Mouse (Mus musculus): Measurements from ENCODE around the gene Ptprt. TPM values are rescaled to one million over a fixed set of nuclear protein-coding genes. Genes with fewer than 3 reads are reported as not detected.

Gene Ptprt
- polyA plus RNA-seq, 1 experiment from 2014 or later: 3.3 TPM

GRCm38 (mm10) chr2:162654416-162654815 is 6.5 kb downstream of the Ptprt start:
- no peak overlapping the region for H3K4me2 ChIP-seq (replicated peaks)
- no peaks in the 10 kb centered on the region for H3K9me3 ChIP-seq
- H3K36me3 ChIP-seq: no peaks in the 10 kb centered on the region
- H3K9ac ChIP-seq: no peak overlapping the region
- H3K4me3 ChIP-seq: no peak overlapping the region
- peaks cover 6% of the 10 kb centered on the region; the same call in 1 of the 2 replicates for H3K4me1 ChIP-seq
- WGBS: 88% methylated on average over 4 of the region's 4 CpGs
- no peak overlapping the region for H3K27ac ChIP-seq
- H3K27me3 ChIP-seq (replicated peaks): peaks cover 3% of the 10 kb centered on the region
- ATAC-seq (ENCODE audit: low FRiP score, low read depth): no peak

DNA sequence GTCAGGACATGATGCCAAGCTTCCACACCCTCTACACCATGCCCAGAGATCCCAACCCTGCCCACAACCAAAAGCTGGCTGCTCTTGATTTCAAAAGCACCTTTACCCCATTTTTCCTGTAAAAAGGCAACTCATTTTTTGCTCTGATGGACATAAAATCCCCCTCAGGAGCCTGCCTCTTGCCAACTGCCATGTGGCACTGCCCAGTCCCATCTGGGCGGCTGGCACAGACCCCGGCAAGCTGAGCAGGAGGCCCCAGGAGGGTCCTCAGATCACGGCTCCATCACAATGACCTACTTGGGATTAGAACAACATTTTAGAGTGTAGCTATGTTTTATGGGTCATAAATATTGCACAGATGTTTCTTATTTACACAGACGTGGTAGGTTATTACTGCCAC is 22.3 kb downstream of the Ptprt start:
- Histone ChIP-seq H3K4me1 (peaks cover 11% of the 10 kb centered on the region; the same call in 1 of the 2 replicates), H3K36me3 (no peaks in the 10 kb centered on the region), H3K4me2 (replicated peaks) (no peak overlapping the region), H3K9ac (no peak overlapping the region), H3K27me3 (replicated peaks) (no peaks in the 10 kb centered on the region), H3K27ac (no peak overlapping the region), H3K4me3 (no peak overlapping the region), H3K9me3 (no peaks in the 10 kb centered on the region)
- ATAC-seq (ENCODE audit: low FRiP score, low read depth): no peak
- 41% methylated on average over 4 of the region's 4 CpGs for WGBS

- no peak overlapping the region for H3K4me2 ChIP-seq (replicated peaks)
- no peaks in the 10 kb centered on the region for H3K9me3 ChIP-seq
- no peaks in the 10 kb centered on the region for H3K36me3 ChIP-seq
- H3K9ac ChIP-seq: no peak overlapping the region
- H3K4me3 ChIP-seq: no peak overlapping the region
- ATAC-seq (ENCODE audit: low FRiP score, low read depth): no peak
- no peak overlapping the region for H3K27ac ChIP-seq
- peaks cover 11% of the 10 kb centered on the region; the same call in 1 of the 2 replicates for H3K4me1 ChIP-seq
- 87% methylated on average over 1 of the region's 1 CpGs for WGBS
- H3K27me3 ChIP-seq (replicated peaks): no peaks in the 10 kb centered on the region
These were observed 23.4 kb downstream of the Ptprt start for GRCm38 (mm10) chr2:162637537-162637936.

GRCm38 (mm10) chr2:162636387-162637009 is 24.4 kb downstream of the Ptprt start:
- Histone ChIP-seq H3K4me3 (no peak overlapping the region), H3K9me3 (no peaks in the 10 kb centered on the region), H3K27ac (no peak overlapping the region), H3K36me3 (no peaks in the 10 kb centered on the region), H3K4me2 (replicated peaks) (no peak overlapping the region), H3K27me3 (replicated peaks) (no peaks in the 10 kb centered on the region), H3K4me1 (peaks cover 11% of the 10 kb centered on the region; the same call in 1 of the 2 replicates), H3K9ac (no peak overlapping the region)
- no peak for ATAC-seq (ENCODE audit: low FRiP score, low read depth)
- 42% methylated on average over 9 of the region's 9 CpGs for WGBS

DNA sequence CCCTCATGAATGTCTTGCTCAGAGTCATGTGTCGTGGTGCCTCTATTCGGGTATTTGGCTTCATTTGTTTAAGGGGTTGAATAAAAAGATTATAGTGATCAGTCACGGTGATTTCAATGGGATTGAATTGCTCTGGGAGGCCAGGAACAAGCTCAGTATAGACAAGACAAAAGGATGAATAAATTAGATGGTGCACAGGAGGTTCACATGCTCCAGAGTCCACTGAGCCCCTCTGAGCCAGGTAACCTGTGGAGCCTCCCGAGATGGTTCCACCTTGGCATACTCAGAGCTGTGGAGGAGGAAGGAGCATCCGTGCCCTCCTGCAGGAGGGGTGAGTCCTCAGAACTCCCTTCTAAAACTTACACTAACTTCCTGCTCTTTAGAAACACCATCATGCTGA is 26.0 kb downstream of the Ptprt start:
- H3K4me3 ChIP-seq: no peak overlapping the region
- H3K27ac ChIP-seq: no peak overlapping the region
- no peaks in the 10 kb centered on the region for H3K27me3 ChIP-seq (replicated peaks)
- H3K4me2 ChIP-seq (replicated peaks): no peak overlapping the region
- no peaks in the 10 kb centered on the region for H3K36me3 ChIP-seq
- H3K4me1 ChIP-seq: peaks cover 11% of the 10 kb centered on the region; the same call in 1 of the 2 replicates
- WGBS: 39% methylated on average over 5 of the region's 5 CpGs
- H3K9ac ChIP-seq: no peak overlapping the region
- ATAC-seq (ENCODE audit: low FRiP score, low read depth): no peak
- no peaks in the 10 kb centered on the region for H3K9me3 ChIP-seq

DNA sequence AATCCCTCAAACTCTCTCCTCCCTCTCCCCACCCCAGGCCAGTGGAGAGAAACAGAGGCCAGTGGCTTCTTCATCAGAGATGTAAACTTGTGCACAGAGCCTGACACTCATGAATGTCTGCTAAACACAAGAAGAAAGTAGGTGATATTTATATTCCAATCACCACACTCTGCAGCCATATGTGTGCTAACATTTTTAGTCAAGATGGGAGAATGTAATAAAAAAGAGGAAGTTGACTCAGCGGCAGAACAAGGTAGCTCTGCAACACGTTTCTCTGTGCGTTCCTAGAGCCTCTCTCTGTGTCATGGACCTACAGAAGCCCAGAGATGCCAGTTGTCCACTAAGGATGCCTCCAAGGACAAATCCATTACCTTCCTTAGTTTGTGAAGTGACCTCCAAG is 34.9 kb downstream of the Ptprt start:
- WGBS: 94% methylated on average over 3 of the region's 3 CpGs
- no peak for ATAC-seq (ENCODE audit: low FRiP score, low read depth)

GRCm38 (mm10) chr2:162624707-162625106 is 36.2 kb downstream of the Ptprt start:
- no peaks in the 10 kb centered on the region for H3K27me3 ChIP-seq (replicated peaks)
- ATAC-seq (ENCODE audit: low FRiP score, low read depth): no peak
- no peaks in the 10 kb centered on the region for H3K36me3 ChIP-seq
- H3K4me1 ChIP-seq: no peaks in the 10 kb centered on the region
- 87% methylated on average over 3 of the region's 3 CpGs for WGBS
- H3K4me3 ChIP-seq: no peak overlapping the region
- no peak overlapping the region for H3K27ac ChIP-seq
- H3K9me3 ChIP-seq: no peaks in the 10 kb centered on the region
- no peak overlapping the region for H3K4me2 ChIP-seq (replicated peaks)
- no peak overlapping the region for H3K9ac ChIP-seq

More for the DNA sequence above, 34.9 kb downstream of the Ptprt start:
- Histone ChIP-seq H3K9me3 (no peaks in the 10 kb centered on the region), H3K4me3 (no peak overlapping the region), H3K9ac (no peak overlapping the region), H3K27me3 (replicated peaks) (no peaks in the 10 kb centered on the region), H3K36me3 (no peaks in the 10 kb centered on the region), H3K27ac (no peak overlapping the region), H3K4me2 (replicated peaks) (no peak overlapping the region), H3K4me1 (no peaks in the 10 kb centered on the region)

DNA sequence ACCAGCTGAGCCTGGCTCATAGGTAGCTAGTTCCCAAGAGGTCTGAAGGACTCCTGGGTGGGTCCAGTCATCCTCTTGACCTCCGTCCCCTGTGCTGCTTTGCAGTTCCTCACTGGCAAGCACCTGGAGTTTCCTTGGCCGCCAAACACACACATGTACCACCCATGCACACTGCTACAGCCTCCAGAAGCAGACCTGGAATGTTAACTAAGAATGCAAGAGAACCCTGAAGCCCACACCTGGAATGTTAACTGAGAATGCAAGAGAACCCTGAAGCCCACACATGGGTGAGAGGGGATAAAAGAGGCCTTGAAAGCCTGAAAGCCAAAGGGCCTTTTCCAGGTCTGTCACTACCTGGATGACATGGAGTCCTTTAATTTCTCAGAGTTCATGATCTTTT is 46.7 kb downstream of the Ptprt start:
- WGBS: 83% methylated on average over 2 of the region's 2 CpGs
- H3K36me3 ChIP-seq: no peaks in the 10 kb centered on the region

DNA sequence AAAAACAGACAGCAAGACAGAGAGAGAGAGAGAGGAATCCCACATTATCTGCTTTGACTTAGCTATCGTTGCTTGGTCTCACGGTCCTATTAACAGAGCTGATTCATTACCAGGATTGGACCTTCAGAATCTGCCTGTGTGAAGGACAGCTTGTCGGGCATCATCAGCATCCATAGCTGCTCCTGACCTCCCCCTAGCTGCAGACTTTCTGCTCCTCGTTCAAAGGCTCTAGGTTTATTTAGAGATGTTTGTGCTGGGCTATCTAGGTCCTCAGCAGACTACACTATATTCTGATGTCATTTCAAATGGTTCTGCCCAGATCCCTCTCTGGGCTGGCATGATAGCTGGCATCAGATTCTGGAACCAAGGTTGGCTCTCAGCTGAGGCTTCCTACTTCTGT is 47.5 kb downstream of the Ptprt start:
- Histone ChIP-seq H3K4me1 (no peaks in the 10 kb centered on the region), H3K36me3 (no peaks in the 10 kb centered on the region), H3K4me3 (no peak overlapping the region), H3K9ac (no peak overlapping the region), H3K27ac (no peak overlapping the region), H3K4me2 (replicated peaks) (no peak overlapping the region), H3K9me3 (no peaks in the 10 kb centered on the region), H3K27me3 (replicated peaks) (no peaks in the 10 kb centered on the region)
- 72% methylated on average over 4 of the region's 4 CpGs for WGBS
- ATAC-seq (ENCODE audit: low FRiP score, low read depth): no peak

More for the DNA sequence above, 46.7 kb downstream of the Ptprt start:
- no peaks in the 10 kb centered on the region for H3K9me3 ChIP-seq
- H3K27me3 ChIP-seq (replicated peaks): no peaks in the 10 kb centered on the region
- ATAC-seq (ENCODE audit: low FRiP score, low read depth): no peak
- no peak overlapping the region for H3K4me2 ChIP-seq (replicated peaks)
- H3K4me3 ChIP-seq: no peak overlapping the region
- H3K4me1 ChIP-seq: no peaks in the 10 kb centered on the region
- no peak overlapping the region for H3K27ac ChIP-seq
- no peak overlapping the region for H3K9ac ChIP-seq

- H3K4me3 ChIP-seq: no peak overlapping the region
- H3K27ac ChIP-seq: no peak overlapping the region
- H3K27me3 ChIP-seq (replicated peaks): no peaks in the 10 kb centered on the region
- ATAC-seq (ENCODE audit: low FRiP score, low read depth): no peak
- H3K9me3 ChIP-seq: no peaks in the 10 kb centered on the region
- H3K4me2 ChIP-seq (replicated peaks): no peak overlapping the region
- WGBS: 91% methylated on average over 5 of the region's 5 CpGs
- no peak overlapping the region for H3K9ac ChIP-seq
- H3K36me3 ChIP-seq: no peaks in the 10 kb centered on the region
- no peaks in the 10 kb centered on the region for H3K4me1 ChIP-seq
These were observed 58.2 kb downstream of the Ptprt start for GRCm38 (mm10) chr2:162602721-162603120.

DNA sequence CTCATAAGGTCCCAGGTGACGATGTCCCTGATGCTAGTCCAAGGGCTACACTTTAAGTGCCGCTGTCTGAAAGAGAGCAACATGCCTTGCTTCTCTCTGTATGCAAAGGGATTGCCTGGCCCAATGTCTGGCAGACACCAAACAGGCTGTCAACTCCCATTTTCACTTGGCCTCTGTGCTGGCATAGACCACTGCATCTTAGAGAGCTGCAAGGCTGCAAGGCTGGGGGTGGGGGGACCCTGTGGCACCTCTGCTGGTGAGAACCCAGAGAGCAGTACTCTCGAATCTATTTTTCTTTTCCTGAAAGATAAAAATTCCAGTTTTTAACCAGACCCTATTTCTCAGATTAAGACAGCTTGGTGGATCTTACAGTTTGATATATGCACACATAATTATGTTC is 69.6 kb downstream of the Ptprt start:
- no peak for ATAC-seq (ENCODE audit: low FRiP score, low read depth)
- Histone ChIP-seq H3K9ac (no peak overlapping the region), H3K9me3 (no peaks in the 10 kb centered on the region), H3K27me3 (replicated peaks) (no peaks in the 10 kb centered on the region), H3K4me2 (replicated peaks) (no peak overlapping the region), H3K36me3 (no peaks in the 10 kb centered on the region), H3K4me3 (no peak overlapping the region), H3K4me1 (no peaks in the 10 kb centered on the region), H3K27ac (no peak overlapping the region)
- 92% methylated on average over 3 of the region's 3 CpGs for WGBS

- Histone ChIP-seq H3K4me3 (no peak overlapping the region), H3K27me3 (replicated peaks) (no peaks in the 10 kb centered on the region), H3K4me1 (no peaks in the 10 kb centered on the region), H3K36me3 (no peaks in the 10 kb centered on the region), H3K4me2 (replicated peaks) (no peak overlapping the region), H3K27ac (no peak overlapping the region), H3K9ac (no peak overlapping the region), H3K9me3 (no peaks in the 10 kb centered on the region)
- ATAC-seq (ENCODE audit: low FRiP score, low read depth): no peak
- 93% methylated on average over 4 of the region's 4 CpGs for WGBS
These were observed 79.3 kb downstream of the Ptprt start for GRCm38 (mm10) chr2:162581651-162582050.

DNA sequence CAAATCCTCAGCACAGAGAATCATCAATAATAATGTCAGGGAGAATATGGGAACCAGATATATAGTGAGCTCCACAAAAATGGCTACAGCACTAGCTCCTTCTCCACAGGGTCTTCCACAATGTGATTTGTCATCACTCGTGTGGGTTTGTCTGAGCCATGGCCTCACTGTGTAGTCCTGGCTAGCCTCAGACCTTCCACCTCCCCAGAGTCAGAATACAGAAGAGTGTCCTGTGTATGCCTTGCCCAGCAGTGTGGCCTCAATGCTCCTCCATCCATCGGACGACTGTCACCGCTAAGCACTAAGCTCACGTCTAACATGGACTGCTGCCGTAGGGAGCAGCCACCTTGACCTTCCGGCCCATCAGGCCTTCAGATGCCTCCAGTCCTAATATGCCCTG is 83.1 kb downstream of the Ptprt start:
- Histone ChIP-seq H3K9ac (no peak overlapping the region), H3K4me1 (no peaks in the 10 kb centered on the region), H3K4me3 (no peak overlapping the region), H3K4me2 (replicated peaks) (no peak overlapping the region), H3K9me3 (no peaks in the 10 kb centered on the region), H3K36me3 (no peaks in the 10 kb centered on the region), H3K27ac (no peak overlapping the region), H3K27me3 (replicated peaks) (no peaks in the 10 kb centered on the region)
- no peak for ATAC-seq (ENCODE audit: low FRiP score, low read depth)
- WGBS: 94% methylated on average over 7 of the region's 7 CpGs

Measured in neural tube, embryonic 12.5 days (tissue).